Mouse (Mus musculus) c-Kit-negative CD71-positive TER-119-positive erythroid progenitor cells, embryonic 14.5 days (primary cell): ENCODE measurements around the gene Rbm8a.
A peak's percentile ranks its signal among the peaks of the same experiment; 100 is the strongest.

Source experiments
- DNase-seq: peaks from one replicate; pipeline ENCODE4 v3.0.0-alpha.2; 2013; ENCODE audit warnings: low read depth, low spot score

The Rbm8a gene

DNA sequence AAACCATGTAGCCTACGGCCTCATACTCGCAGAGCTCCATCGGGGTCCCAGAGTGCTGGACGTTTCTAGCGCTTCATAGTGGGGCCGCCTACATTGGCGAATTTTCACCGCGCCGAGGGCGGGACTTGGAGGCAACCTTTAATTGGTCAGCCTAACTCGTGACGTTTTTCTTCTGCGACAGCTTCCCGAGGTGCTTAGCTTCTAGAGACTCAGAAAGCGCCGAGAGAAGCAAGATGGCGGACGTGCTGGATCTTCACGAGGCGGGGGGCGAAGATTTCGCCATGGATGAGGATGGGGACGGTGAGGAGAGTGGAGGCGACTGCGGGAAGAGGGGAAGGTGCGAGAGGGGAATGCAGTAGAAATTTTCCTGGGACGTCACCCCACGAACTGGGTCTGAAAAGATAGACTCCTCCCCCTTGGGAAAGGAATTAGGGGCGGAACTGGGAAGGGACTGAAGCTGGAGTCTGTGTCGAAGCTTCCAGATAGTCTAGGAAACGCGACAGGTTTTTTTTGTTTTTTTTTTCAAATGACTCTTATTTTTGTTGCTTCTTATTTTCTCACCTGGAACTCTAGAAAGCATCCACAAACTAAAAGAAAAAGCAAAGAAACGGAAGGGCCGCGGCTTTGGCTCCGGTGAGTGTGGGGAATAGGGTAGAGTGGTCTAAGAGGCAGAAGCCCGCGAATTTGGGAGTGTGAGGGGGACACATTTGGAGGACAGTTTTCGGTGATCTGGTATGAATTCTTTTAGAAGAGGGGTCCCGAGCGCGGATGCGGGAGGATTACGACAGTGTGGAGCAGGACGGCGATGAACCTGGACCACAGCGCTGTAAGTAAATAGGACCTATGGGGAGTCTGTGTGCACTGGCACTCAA is at the start of gene Rbm8a:
Rbm8a (plus strand) TSS at position 205 of the 872 bp plus-strand sequence.
- peak; percentile 98 for DNase-seq

- no peak for DNase-seq
Measured at GRCm38 (mm10) chr3:96581141-96581540, 48.6 kb upstream of the Rbm8a start.

- DNase-seq, result no peak
Measured at GRCm38 (mm10) chr3:96581771-96582515, 47.8 kb upstream of the Rbm8a start.

DNA sequence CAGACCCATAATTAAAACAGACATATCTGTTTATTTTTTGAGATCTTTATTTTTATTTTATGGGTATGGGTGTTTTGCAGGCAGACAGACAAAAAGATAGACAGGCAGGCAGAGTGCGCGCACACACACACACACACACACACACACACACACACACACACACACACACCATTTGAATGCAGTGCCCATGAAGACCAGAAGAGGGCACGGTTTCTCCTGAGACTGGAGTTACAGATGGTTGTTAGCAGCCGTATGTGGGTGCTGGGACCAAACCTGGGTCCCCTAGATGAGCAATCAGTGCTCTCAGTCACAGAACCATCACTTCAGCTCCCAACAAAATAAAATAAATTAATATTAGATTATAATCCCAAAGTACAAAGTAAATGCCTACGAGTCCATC is 46.3 kb upstream of the Rbm8a start:
- no peak for DNase-seq

GRCm38 (mm10) chr3:96590657-96591056 is 39.1 kb upstream of the Rbm8a start:
- DNase-seq, result no peak

GRCm38 (mm10) chr3:96593374-96593773 is 36.4 kb upstream of the Rbm8a start:
- DNase-seq, result no peak

DNA sequence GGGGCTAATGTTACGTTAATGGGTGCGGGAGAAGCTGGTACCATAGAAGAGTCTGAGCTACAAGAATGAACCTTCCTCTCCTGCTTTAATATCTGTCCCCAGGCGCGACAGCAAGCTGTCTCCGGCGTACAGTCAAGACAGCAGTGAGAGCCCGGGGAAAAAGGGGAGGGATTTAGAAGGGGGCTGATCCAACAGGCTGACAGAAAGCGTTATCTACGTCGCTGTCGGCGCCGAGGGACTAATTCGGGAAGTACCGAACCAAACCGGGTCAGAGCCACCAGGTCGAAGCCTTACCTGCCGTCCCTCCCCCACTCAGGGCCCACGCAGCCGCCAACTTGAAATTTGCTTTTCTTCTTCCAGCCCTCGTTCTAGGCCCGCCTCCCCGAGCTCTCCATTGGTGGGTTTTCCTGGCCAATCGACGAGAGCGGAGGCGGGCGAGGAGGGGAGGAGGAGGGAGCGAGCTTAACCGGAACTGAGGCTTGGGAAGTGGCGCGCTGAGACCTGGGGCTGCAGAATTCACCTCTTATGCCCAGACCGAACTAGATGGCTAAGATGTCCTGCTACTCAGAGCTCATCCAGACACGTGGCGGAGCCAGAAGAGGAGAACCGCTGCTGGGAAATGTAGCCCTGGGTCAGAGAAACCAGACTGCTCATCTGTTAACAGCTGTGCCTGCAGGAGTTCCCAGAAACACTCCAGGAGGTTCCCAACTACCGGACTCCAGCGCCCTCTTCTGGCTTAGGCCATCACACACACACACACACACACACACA is 35.8 kb upstream of the Rbm8a start, which contains the start of gene Polr3gl:
Polr3gl (minus strand) TSS at position 392 of the 771 bp plus-strand sequence.
- DNase-seq, result peak; percentile 88

- DNase-seq, result no peak
Measured at GRCm38 (mm10) chr3:96594851-96595250, 34.9 kb upstream of the Rbm8a start.

GRCm38 (mm10) chr3:96595661-96596060 is 34.1 kb upstream of the Rbm8a start:
- DNase-seq, result no peak

DNA sequence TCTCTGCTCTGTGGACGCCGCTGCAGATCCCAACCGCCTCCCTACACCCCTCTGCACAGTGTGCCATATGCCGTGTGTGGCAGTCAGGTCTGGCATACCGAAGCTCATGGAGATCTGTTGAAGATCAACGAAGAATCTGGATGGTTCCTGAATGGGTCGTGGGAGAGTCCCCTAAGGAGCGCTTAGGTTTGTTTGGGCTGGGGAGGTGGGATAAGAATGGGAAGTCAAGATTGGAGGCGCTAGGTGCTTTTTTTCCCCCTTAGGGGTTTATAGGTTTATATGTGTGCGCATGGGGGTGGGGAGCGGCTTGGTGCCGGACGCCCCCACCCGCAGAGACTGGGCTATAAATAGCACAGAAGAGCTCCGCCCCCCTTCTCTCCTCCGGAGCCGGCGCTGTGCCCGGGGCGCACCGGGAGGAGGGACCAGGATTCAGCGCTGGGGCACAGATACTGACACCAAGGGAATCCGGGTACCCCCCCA is 33.5 kb upstream of the Rbm8a start, which contains the start of gene Ankrd34a:
Ankrd34a (plus strand) TSS at position 409 of the 480 bp plus-strand sequence.
- no peak for DNase-seq

- no peak for DNase-seq
Measured at GRCm38 (mm10) chr3:96596855-96597254, 32.9 kb upstream of the Rbm8a start.

- DNase-seq, result no peak
Measured at GRCm38 (mm10) chr3:96597435-96597891, 32.3 kb upstream of the Rbm8a start.

DNA sequence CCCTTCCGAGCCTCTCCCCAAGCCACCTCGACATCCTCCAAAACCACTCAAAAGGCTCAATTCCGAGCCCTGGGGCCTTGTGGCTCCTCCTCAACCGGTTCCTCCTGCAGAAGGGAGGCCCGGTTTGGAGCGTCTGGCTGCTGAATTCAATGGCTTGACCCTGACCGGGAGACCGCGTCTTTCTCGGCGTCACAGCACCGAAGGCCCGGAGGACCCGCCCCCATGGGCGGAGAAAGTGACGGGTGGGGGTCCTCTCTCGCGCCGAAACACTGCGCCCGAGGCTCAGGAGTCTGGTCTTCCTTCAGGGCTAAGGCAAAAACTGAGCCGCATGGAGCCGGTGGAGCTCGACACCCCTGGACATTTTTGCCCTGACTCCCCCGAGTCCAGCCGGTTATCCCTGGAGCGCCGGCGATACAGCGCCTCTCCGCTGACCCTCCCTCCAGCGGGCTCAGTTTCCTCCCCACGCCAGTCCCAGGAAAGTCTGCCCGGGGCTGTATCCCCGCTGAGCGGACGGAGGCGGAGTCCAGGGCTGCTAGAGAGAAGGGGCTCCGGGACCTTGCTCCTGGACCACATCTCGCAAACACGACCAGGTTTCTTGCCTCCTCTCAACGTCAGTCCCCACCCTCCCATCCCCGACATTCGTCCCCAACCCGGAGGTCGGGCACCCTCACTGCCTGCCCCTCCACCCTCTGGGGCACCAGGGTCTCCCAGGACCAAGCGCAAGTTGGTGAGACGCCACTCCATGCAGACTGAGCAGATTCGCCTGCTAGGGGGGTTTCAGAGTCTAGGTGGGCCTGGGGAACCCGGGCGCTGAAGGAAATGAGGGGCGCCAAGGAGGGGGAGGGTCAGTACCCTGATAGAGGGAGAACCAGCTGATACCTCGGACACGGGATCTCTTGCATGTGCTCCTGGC is 31.3 kb upstream of the Rbm8a start:
- DNase-seq, result no peak

DNA sequence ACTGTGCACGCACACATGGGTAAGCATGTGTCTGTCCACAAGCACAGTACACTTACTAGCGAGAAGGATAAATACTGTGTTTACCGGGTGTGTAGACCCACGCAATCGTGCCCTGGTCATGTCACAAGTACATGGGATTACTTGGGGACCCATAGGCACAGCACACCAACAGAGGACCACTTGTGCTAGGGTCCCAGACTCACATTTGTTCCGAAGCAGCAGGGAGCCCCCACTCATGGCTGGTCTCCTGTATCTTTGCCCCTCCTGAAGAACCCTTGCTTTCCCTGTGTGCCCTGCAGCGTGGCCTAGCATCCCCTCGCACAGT is 30.7 kb upstream of the Rbm8a start:
- no peak for DNase-seq

DNA sequence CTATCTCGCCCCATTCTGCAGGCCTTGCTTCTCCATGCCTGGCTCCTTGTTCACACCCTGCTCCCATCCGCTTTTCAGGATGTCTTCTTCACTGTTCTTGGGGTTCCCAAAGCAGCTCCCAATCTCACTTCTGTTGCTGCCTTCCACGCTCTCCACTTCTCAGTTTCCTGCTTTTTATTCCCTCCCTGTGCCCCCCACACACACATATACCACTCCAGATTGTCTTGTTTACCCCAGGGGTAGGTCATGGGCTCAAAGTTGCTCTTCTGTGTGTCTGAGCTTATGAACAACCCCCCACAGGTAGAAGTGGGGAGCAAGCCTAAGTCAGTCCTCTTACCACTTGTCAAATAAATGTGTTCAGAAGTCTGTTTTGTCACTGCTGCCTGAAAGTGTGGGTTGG is 30.3 kb upstream of the Rbm8a start:
- no peak for DNase-seq

- no peak for DNase-seq
Measured at GRCm38 (mm10) chr3:96600639-96601250, 29.0 kb upstream of the Rbm8a start, which contains the start of gene Lix1l. Lix1l (plus strand) TSS chr3:96601149.

DNA sequence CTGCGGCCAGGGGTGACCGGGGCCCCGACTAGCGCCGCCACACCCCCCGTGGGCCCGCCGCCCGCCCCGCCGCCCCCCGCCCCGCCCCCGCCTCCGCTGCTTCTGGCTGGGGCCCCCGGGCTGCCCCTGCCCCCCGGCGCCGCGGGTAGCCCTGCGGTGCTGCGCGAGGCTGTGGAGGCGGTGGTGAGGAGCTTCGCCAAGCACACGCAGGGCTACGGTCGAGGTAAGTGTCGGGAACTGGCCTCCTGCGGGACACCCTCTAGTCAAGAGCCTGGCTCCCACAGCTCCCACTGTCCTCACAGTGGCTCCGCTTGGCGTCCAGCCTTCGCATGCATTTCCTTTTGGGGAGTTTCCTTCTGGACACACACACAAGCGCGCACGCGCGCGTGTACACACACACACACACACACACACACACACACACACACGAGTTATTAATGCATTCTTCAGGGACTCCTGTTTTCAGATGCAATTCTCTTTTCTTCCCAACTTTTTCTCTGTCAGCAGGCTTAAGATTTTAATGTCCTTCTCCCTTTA is 28.4 kb upstream of the Rbm8a start:
- DNase-seq, result no peak

- DNase-seq, result no peak
Measured at GRCm38 (mm10) chr3:96601941-96602703, 27.6 kb upstream of the Rbm8a start.

DNA sequence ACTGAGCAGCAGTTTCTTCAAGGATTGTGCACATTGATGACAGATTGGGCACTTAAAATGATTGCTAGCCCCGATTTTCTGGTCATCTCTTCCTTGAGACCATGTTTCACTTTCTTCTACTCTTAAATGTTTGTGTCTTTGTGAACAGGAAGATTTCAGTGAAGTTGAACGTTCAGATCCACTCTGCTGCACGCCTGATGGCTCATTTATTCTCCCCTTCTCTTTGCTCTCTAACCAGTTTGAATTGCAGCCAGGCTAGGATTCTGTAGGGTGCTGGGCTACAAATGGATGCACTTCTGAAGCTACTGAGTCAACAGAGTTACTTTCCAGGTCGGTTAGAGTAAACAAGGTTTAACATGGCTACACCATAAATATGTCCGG is 27.0 kb upstream of the Rbm8a start:
- no peak for DNase-seq
